In the genomic region with DNA sequence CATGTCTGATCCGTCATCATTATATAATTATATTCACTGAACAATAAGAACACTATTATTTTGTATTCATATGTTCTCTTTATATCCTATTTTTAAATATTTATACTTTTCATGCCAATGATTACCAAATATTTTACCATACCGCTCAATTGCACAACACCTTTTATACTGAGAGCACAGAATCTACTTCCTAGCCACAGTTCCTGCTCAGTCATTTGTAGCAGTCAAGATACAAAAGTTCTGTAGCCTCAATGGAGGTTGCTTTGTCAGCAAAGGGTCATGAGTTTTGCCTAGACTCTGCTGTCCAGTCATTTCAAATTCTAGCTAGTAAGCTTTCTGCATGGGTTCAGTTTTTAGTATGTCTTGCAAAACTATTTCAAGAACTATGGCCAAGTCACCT, we compare ENCODE assay signal across 17 mouse cellular contexts.
"Had no signal": no experiment of that assay in that cellular context is flagged by ENCODE, and none has a peak within 500 bp of the region (broad histone marks: within the 10 kb centered on the region; RNA-seq: fewer than 3 reads in every experiment).

No protein-coding gene starts in this region.

- H3K4me2 ChIP-seq: kidney, embryonic 15.5 days; midbrain, embryonic 13.5 days; stomach, embryonic 15.5 days had no signal

- H3K4me1 ChIP-seq: kidney, embryonic 15.5 days; megakaryocyte, embryonic 14.5 days; midbrain, embryonic 10.5 days; midbrain, embryonic 13.5 days; stomach, embryonic 15.5 days had no signal

- DNase-seq: kidney, postnatal 10 days; layer of hippocampus, postnatal 36 days; lung, adult 2 months; lung, postnatal 14 days; lung, postnatal 4 days; right cerebral cortex, adult 18-20 months; right cerebral cortex, postnatal 14 days; spleen, adult 18-20 months; thymus, postnatal 25 days had no signal

- H3K27me3 ChIP-seq: megakaryocyte, embryonic 14.5 days; midbrain, embryonic 13.5 days; stomach, embryonic 15.5 days had no signal

- ATAC-seq: intestine, postnatal 0 days; midbrain, embryonic 13.5 days had no signal

- H3K36me3 ChIP-seq: kidney, embryonic 15.5 days; midbrain, embryonic 10.5 days; midbrain, embryonic 13.5 days; stomach, embryonic 15.5 days had no signal

- H3K27ac ChIP-seq: kidney, embryonic 15.5 days; left cerebral cortex, adult 2 months; liver, embryonic 14.5 days; midbrain, embryonic 10.5 days; midbrain, embryonic 13.5 days; stomach, embryonic 15.5 days had no signal

- H3K9me3 ChIP-seq: kidney, embryonic 15.5 days; megakaryocyte, embryonic 14.5 days; midbrain, embryonic 10.5 days; midbrain, embryonic 13.5 days; stomach, embryonic 15.5 days had no signal

- H3K9ac ChIP-seq: kidney, embryonic 15.5 days; liver, embryonic 14.5 days; midbrain, embryonic 13.5 days; stomach, embryonic 15.5 days had no signal

- H3K4me3 ChIP-seq: kidney, embryonic 15.5 days; left cerebral cortex, adult 2 months; megakaryocyte, embryonic 14.5 days; midbrain, embryonic 10.5 days; midbrain, embryonic 13.5 days; stomach, embryonic 15.5 days had no signal
